Mouse (Mus musculus): Measurements from ENCODE around the gene Nop58. TPM values are rescaled to one million over a fixed set of nuclear protein-coding genes. Genes with fewer than 3 reads are reported as not detected.

Gene Nop58
- polyA plus RNA-seq, 1 experiment = 651 TPM

GRCm38 (mm10) chr1:59670641-59671168 lies 14.1 kb upstream of the Nop58 start, which contains the start of gene Sumo1:
Gene Sumo1, minus strand, starts transcription at chr1:59670834.
- H3K27ac ChIP-seq (ENCODE audit: insufficient read depth, low read length) = peak within 1 kb of the TSS; percentile 70
- peaks cover 3% of the 10 kb centered on the region; the same call in 1 of the 2 replicates for H3K36me3 ChIP-seq (ENCODE audit: control insufficient read depth, insufficient read depth, low read length, poor library complexity, severe bottlenecking)
- no peaks in the 10 kb centered on the region for H3K27me3 ChIP-seq (ENCODE audit: control insufficient read depth, insufficient read depth, low read length, poor library complexity, severe bottlenecking)
- no peaks in the 10 kb centered on the region for H3K4me1 ChIP-seq (ENCODE audit: control insufficient read depth, insufficient read depth, low read length)
- peak within 1 kb of the TSS; percentile 85 for H3K4me3 ChIP-seq (ENCODE audit: low read depth, low read length)
- TF ChIP-seq POLR2A (IDR thresholded peaks at IDR 0.05; ENCODE audit: insufficient read depth, low read length) (peak; percentile 87), EP300 (IDR thresholded peaks at IDR 0.05; ENCODE audit: insufficient read depth, low read depth, low read length) (no peak)
- H3K9me3 ChIP-seq (replicated peaks; ENCODE audit: control insufficient read depth, insufficient read depth, low read length, poor library complexity, severe bottlenecking) = no peaks in the 10 kb centered on the region
- H3K9ac ChIP-seq (ENCODE audit: low read depth, poor library complexity, severe bottlenecking) = peak within 1 kb of the TSS; percentile 96

- no peaks in the 10 kb centered on the region for H3K4me1 ChIP-seq (ENCODE audit: control insufficient read depth, insufficient read depth, low read length)
- no peaks in the 10 kb centered on the region for H3K36me3 ChIP-seq (ENCODE audit: control insufficient read depth, insufficient read depth, low read length, poor library complexity, severe bottlenecking)
- H3K9me3 ChIP-seq (replicated peaks; ENCODE audit: control insufficient read depth, insufficient read depth, low read length, poor library complexity, severe bottlenecking) = no peaks in the 10 kb centered on the region
- no peak overlapping the region for H3K4me3 ChIP-seq (ENCODE audit: low read depth, low read length)
- TF ChIP-seq EP300 (IDR thresholded peaks at IDR 0.05; ENCODE audit: insufficient read depth, low read depth, low read length) (no peak), POLR2A (IDR thresholded peaks at IDR 0.05; ENCODE audit: insufficient read depth, low read length) (no peak), CTCF (IDR thresholded peaks at IDR 0.05; ENCODE audit: low read depth, low read length) (no peak)
- H3K27ac ChIP-seq (ENCODE audit: insufficient read depth, low read length) = no peak overlapping the region
- H3K27me3 ChIP-seq (ENCODE audit: control insufficient read depth, insufficient read depth, low read length, poor library complexity, severe bottlenecking) = no peaks in the 10 kb centered on the region
- no peak overlapping the region for H3K9ac ChIP-seq (ENCODE audit: low read depth, poor library complexity, severe bottlenecking)
Measured at GRCm38 (mm10) chr1:59673661-59674060, 11.1 kb upstream of the Nop58 start.

- H3K27ac ChIP-seq (ENCODE audit: insufficient read depth, low read length) = peak overlapping the region; percentile 63
Measured at GRCm38 (mm10) chr1:59683926-59684818, 599 bp upstream of the Nop58 start.

GRCm38 (mm10) chr1:59687493-59687892 lies 2.7 kb downstream of the Nop58 start:
- Histone ChIP-seq H3K36me3 (ENCODE audit: control insufficient read depth, insufficient read depth, low read length, poor library complexity, severe bottlenecking) (peaks cover 57% of the 10 kb centered on the region), H3K4me3 (ENCODE audit: low read depth, low read length) (peak overlapping the region; percentile 41), H3K27me3 (ENCODE audit: control insufficient read depth, insufficient read depth, low read length, poor library complexity, severe bottlenecking) (no peaks in the 10 kb centered on the region), H3K9me3 (replicated peaks; ENCODE audit: control insufficient read depth, insufficient read depth, low read length, poor library complexity, severe bottlenecking) (no peaks in the 10 kb centered on the region), H3K27ac (ENCODE audit: insufficient read depth, low read length) (no peak overlapping the region), H3K4me1 (ENCODE audit: control insufficient read depth, insufficient read depth, low read length) (no peaks in the 10 kb centered on the region), H3K9ac (ENCODE audit: low read depth, poor library complexity, severe bottlenecking) (peak overlapping the region; percentile 91)
- TF ChIP-seq EP300 (IDR thresholded peaks at IDR 0.05; ENCODE audit: insufficient read depth, low read depth, low read length) = no peak
- no peak for TF ChIP-seq CTCF (IDR thresholded peaks at IDR 0.05; ENCODE audit: low read depth, low read length)
- no peak for TF ChIP-seq POLR2A (IDR thresholded peaks at IDR 0.05; ENCODE audit: insufficient read depth, low read length)

More at GRCm38 (mm10) chr1:59683926-59684818, 599 bp upstream of the Nop58 start:
- Histone ChIP-seq H3K36me3 (ENCODE audit: control insufficient read depth, insufficient read depth, low read length, poor library complexity, severe bottlenecking) (peaks cover 27% of the 10 kb centered on the region), H3K9me3 (replicated peaks; ENCODE audit: control insufficient read depth, insufficient read depth, low read length, poor library complexity, severe bottlenecking) (no peaks in the 10 kb centered on the region), H3K4me1 (ENCODE audit: control insufficient read depth, insufficient read depth, low read length) (no peaks in the 10 kb centered on the region), H3K9ac (ENCODE audit: low read depth, poor library complexity, severe bottlenecking) (peak overlapping the region; percentile 91), H3K4me3 (ENCODE audit: low read depth, low read length) (peak overlapping the region; percentile 81), H3K27me3 (ENCODE audit: control insufficient read depth, insufficient read depth, low read length, poor library complexity, severe bottlenecking) (no peaks in the 10 kb centered on the region)
- TF ChIP-seq POLR2A (IDR thresholded peaks at IDR 0.05; ENCODE audit: insufficient read depth, low read length) = no peak
- TF ChIP-seq CTCF (IDR thresholded peaks at IDR 0.05; ENCODE audit: low read depth, low read length) = no peak
- no peak for TF ChIP-seq EP300 (IDR thresholded peaks at IDR 0.05; ENCODE audit: insufficient read depth, low read depth, low read length)

- H3K27me3 ChIP-seq (ENCODE audit: control insufficient read depth, insufficient read depth, low read length, poor library complexity, severe bottlenecking) = no peaks in the 10 kb centered on the region
- no peaks in the 10 kb centered on the region for H3K4me1 ChIP-seq (ENCODE audit: control insufficient read depth, insufficient read depth, low read length)
- peaks cover 83% of the 10 kb centered on the region for H3K36me3 ChIP-seq (ENCODE audit: control insufficient read depth, insufficient read depth, low read length, poor library complexity, severe bottlenecking)
- no peaks in the 10 kb centered on the region for H3K9me3 ChIP-seq (replicated peaks; ENCODE audit: control insufficient read depth, insufficient read depth, low read length, poor library complexity, severe bottlenecking)
- H3K4me3 ChIP-seq (ENCODE audit: low read depth, low read length) = no peak overlapping the region
- TF ChIP-seq EP300 (IDR thresholded peaks at IDR 0.05; ENCODE audit: insufficient read depth, low read depth, low read length) = no peak
- no peak for TF ChIP-seq POLR2A (IDR thresholded peaks at IDR 0.05; ENCODE audit: insufficient read depth, low read length)
- TF ChIP-seq CTCF (IDR thresholded peaks at IDR 0.05; ENCODE audit: low read depth, low read length) = no peak
- no peak overlapping the region for H3K27ac ChIP-seq (ENCODE audit: insufficient read depth, low read length)
- no peak overlapping the region for H3K9ac ChIP-seq (ENCODE audit: low read depth, poor library complexity, severe bottlenecking)
Measured at GRCm38 (mm10) chr1:59690467-59690866, 5.7 kb downstream of the Nop58 start.

GRCm38 (mm10) chr1:59697751-59698150 lies 13.0 kb downstream of the Nop58 start:
- no peaks in the 10 kb centered on the region for H3K9me3 ChIP-seq (replicated peaks; ENCODE audit: control insufficient read depth, insufficient read depth, low read length, poor library complexity, severe bottlenecking)
- peak overlapping the region; percentile 98 for H3K27ac ChIP-seq (ENCODE audit: insufficient read depth, low read length)
- H3K4me3 ChIP-seq (ENCODE audit: low read depth, low read length) = no peak overlapping the region
- H3K36me3 ChIP-seq (ENCODE audit: control insufficient read depth, insufficient read depth, low read length, poor library complexity, severe bottlenecking) = peaks cover 82% of the 10 kb centered on the region
- H3K27me3 ChIP-seq (ENCODE audit: control insufficient read depth, insufficient read depth, low read length, poor library complexity, severe bottlenecking) = no peaks in the 10 kb centered on the region
- H3K9ac ChIP-seq (ENCODE audit: low read depth, poor library complexity, severe bottlenecking) = 0 out of 2 replicates have a peak overlapping the region, but pooled peaks have one; percentile 72
- H3K4me1 ChIP-seq (ENCODE audit: control insufficient read depth, insufficient read depth, low read length) = peaks cover 3% of the 10 kb centered on the region
- TF ChIP-seq POLR2A (IDR thresholded peaks at IDR 0.05; ENCODE audit: insufficient read depth, low read length) (no peak), EP300 (IDR thresholded peaks at IDR 0.05; ENCODE audit: insufficient read depth, low read depth, low read length) (peak; percentile 99), CTCF (IDR thresholded peaks at IDR 0.05; ENCODE audit: low read depth, low read length) (no peak)

Data from ES-Bruce4 (cell line).